15 mouse cellular contexts compared by ENCODE assay signal in the genomic region with DNA sequence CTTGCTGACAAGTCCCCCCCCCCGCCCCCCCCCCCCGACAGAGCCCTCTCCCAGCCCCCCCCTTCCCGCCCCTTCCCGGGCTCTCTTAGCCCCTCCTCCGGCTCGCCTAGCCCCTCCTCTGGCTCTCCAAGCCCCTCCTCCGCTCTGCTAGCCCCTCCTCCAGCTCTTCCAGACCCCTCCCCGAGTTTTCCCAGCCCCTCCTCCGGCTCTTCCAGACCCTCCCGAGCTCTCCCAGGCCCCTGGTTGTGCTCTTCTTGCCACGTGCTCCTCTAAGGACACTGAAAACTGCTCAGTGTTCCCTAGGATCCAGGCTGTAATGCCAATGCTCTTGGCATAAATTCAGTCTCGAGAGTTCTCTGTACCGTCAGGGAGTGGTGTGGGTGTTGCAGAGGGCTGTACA.
"Had no signal": no experiment of that assay in that cellular context is flagged by ENCODE, and none has a peak within 500 bp of the region (broad histone marks: within the 10 kb centered on the region; RNA-seq: fewer than 3 reads in every experiment).

No protein-coding gene starts in this region.

- DNase-seq: kidney, adult 18-20 months; kidney, postnatal 10 days; kidney, postnatal 4 days; liver; lung, adult 2 months; lung, postnatal 4 days; right cerebral cortex, postnatal 14 days; thymus, postnatal 4 days had no signal

- H3K27me3 ChIP-seq: limb, embryonic 12.5 days; midbrain, embryonic 12.5 days; stomach, embryonic 15.5 days had no signal

- H3K27ac ChIP-seq: layer of hippocampus, adult 2 months; limb, embryonic 12.5 days; liver, embryonic 14.5 days; midbrain, embryonic 12.5 days; stomach, embryonic 15.5 days had no signal

- H3K4me1 ChIP-seq: limb, embryonic 12.5 days; midbrain, embryonic 12.5 days; stomach, embryonic 15.5 days had no signal

- ATAC-seq: lung, postnatal 0 days had no signal

- H3K36me3 ChIP-seq: limb, embryonic 12.5 days; midbrain, embryonic 12.5 days; stomach, embryonic 15.5 days had no signal

- H3K4me2 ChIP-seq: limb, embryonic 12.5 days; midbrain, embryonic 12.5 days; stomach, embryonic 15.5 days had no signal

- H3K9ac ChIP-seq: limb, embryonic 12.5 days; liver, embryonic 14.5 days; midbrain, embryonic 12.5 days; stomach, embryonic 15.5 days had no signal

- H3K9me3 ChIP-seq: stomach, embryonic 15.5 days had no signal

- H3K4me3 ChIP-seq: layer of hippocampus, adult 2 months; limb, embryonic 12.5 days; midbrain, embryonic 12.5 days; myocyte; stomach, embryonic 15.5 days had no signal
